Mouse (Mus musculus): ENCODE results near the gene Ptger2. TPM values are rescaled to one million over a fixed set of nuclear protein-coding genes. Genes with fewer than 3 reads are reported as not detected.

The Ptger2 gene
- total and polyA plus RNA-seq, 3 experiments = 0.22 TPM; not detected in 2

- Histone ChIP-seq H3K9me3 (replicated peaks) (no peaks in the 10 kb centered on the region), H3K4me1 (ENCODE audit: insufficient read depth, low read depth, low read length) (no peaks in the 10 kb centered on the region), H3K27me3 (ENCODE audit: insufficient read depth, low read length) (no peaks in the 10 kb centered on the region; the same call in 1 of the 2 replicates), H3K36me3 (replicated peaks) (no peaks in the 10 kb centered on the region), H3K4me3 (ENCODE audit: low read depth, low read length) (no peak overlapping the region)
- DNase-seq (ENCODE audit: low spot score) (no peak), ATAC-seq (ENCODE audit: extremely low read depth, insufficient number of reproducible peaks, low FRiP score, poor library complexity, severe bottlenecking) (no peak)
- TF ChIP-seq CTCF (IDR thresholded peaks at IDR 0.05; ENCODE audit: low read depth, low read length) (no peak), TAL1 (conservative IDR thresholded peaks at IDR 0.05; ENCODE audit: low read depth, low read length) (no peak), POLR2AphosphoS5 (IDR thresholded peaks at IDR 0.05; ENCODE audit: insufficient replicate concordance, low read depth, low read length) (no peak), GATA2 (IDR thresholded peaks at IDR 0.05; ENCODE audit: borderline replicate concordance, low read depth, low read length) (no peak), GATA1 (IDR thresholded peaks at IDR 0.05; ENCODE audit: borderline replicate concordance, low read length) (no peak)
Observed at GRCm38 (mm10) chr14:44988456-44989016, 541 bp downstream of the Ptger2 start.

GRCm38 (mm10) chr14:44989017-44989721, 1.2 kb downstream of the Ptger2 start:
- Histone ChIP-seq H3K27me3 (ENCODE audit: insufficient read depth, low read length) (no peaks in the 10 kb centered on the region; the same call in 1 of the 2 replicates), H3K9me3 (replicated peaks) (no peaks in the 10 kb centered on the region), H3K36me3 (replicated peaks) (no peaks in the 10 kb centered on the region), H3K4me1 (ENCODE audit: insufficient read depth, low read depth, low read length) (no peaks in the 10 kb centered on the region), H3K4me3 (ENCODE audit: low read depth, low read length) (0 out of 2 replicates have a peak overlapping the region, but pooled peaks have one; percentile 12)
- TF ChIP-seq TAL1 (conservative IDR thresholded peaks at IDR 0.05; ENCODE audit: low read depth, low read length) (no peak), POLR2AphosphoS5 (IDR thresholded peaks at IDR 0.05; ENCODE audit: insufficient replicate concordance, low read depth, low read length) (no peak), GATA2 (IDR thresholded peaks at IDR 0.05; ENCODE audit: borderline replicate concordance, low read depth, low read length) (no peak), CTCF (IDR thresholded peaks at IDR 0.05; ENCODE audit: low read depth, low read length) (no peak), GATA1 (IDR thresholded peaks at IDR 0.05; ENCODE audit: borderline replicate concordance, low read length) (no peak)
- ATAC-seq (ENCODE audit: extremely low read depth, insufficient number of reproducible peaks, low FRiP score, poor library complexity, severe bottlenecking) (no peak), DNase-seq (ENCODE audit: low spot score) (no peak)

GRCm38 (mm10) chr14:44989751-44990150, 1.8 kb downstream of the Ptger2 start:
- H3K27me3 ChIP-seq (ENCODE audit: insufficient read depth, low read length) = no peaks in the 10 kb centered on the region; the same call in 1 of the 2 replicates
- no peak for DNase-seq (ENCODE audit: low spot score)
- H3K4me1 ChIP-seq (ENCODE audit: insufficient read depth, low read depth, low read length) = no peaks in the 10 kb centered on the region
- no peaks in the 10 kb centered on the region for H3K36me3 ChIP-seq (replicated peaks)
- H3K9me3 ChIP-seq (replicated peaks) = no peaks in the 10 kb centered on the region
- ATAC-seq (ENCODE audit: extremely low read depth, insufficient number of reproducible peaks, low FRiP score, poor library complexity, severe bottlenecking) = no peak
- TF ChIP-seq POLR2AphosphoS5 (IDR thresholded peaks at IDR 0.05; ENCODE audit: insufficient replicate concordance, low read depth, low read length) (no peak), CTCF (IDR thresholded peaks at IDR 0.05; ENCODE audit: low read depth, low read length) (no peak)
- no peak overlapping the region for H3K4me3 ChIP-seq (ENCODE audit: low read depth, low read length)

DNA sequence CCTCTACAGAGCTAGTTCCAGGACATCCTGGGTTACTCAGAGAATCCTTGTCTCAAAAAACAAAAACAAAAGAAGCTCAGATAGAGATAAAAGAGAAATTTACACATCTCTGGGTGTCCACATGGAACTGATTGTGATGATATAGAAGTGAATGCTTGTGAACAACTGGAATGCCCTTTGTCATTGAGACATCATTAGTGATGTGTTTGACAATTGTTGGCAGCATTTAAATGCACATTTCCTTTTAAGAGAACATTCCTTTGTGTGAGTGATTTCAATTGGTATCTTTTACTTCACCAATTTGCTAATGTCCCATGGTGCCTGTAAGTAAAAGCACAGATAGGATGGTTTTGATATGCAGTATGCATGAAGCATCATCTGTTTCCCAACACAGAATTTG, 6.3 kb downstream of the Ptger2 start:
- no peak overlapping the region for H3K4me3 ChIP-seq (ENCODE audit: low read depth, low read length)
- no peaks in the 10 kb centered on the region for H3K36me3 ChIP-seq (replicated peaks)
- ATAC-seq (ENCODE audit: extremely low read depth, insufficient number of reproducible peaks, low FRiP score, poor library complexity, severe bottlenecking) (no peak), DNase-seq (ENCODE audit: low spot score) (no peak)
- no peaks in the 10 kb centered on the region for H3K27me3 ChIP-seq (ENCODE audit: insufficient read depth, low read length)
- no peaks in the 10 kb centered on the region for H3K9me3 ChIP-seq (replicated peaks)
- TF ChIP-seq GATA2 (IDR thresholded peaks at IDR 0.05; ENCODE audit: borderline replicate concordance, low read depth, low read length) (no peak), TAL1 (conservative IDR thresholded peaks at IDR 0.05; ENCODE audit: low read depth, low read length) (no peak)
- no peaks in the 10 kb centered on the region for H3K4me1 ChIP-seq (ENCODE audit: insufficient read depth, low read depth, low read length)

DNA sequence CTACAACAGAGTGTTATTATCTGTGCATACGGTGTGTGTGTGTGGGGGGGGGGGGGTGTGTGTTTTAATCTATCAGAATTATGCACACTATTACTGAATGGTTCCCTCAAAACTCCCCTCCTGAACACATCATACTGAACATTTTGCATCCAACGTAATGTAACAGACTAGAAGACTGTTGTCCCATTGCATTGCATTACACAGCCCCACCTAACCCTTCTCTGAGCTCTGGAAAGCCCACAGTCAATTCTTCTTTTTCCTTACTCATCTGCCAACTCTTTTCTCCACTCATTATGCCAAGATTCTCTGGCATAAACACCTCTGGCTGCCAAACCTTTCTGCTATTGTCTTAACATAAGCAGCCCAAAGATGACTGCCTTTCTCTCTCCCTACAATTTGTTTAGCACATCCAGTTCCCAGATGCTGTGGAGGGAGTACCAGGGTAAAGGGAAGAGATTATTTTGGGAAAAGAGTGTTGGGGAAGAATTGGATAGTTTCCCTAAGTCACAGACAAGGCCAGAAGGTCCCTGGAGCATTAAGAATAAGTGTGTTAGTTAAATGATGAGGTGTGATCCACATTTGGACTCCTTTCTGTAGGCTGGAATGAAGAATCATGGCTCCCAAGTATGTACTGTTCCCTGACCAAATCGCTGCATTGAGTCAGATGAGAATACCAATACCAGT, 12.2 kb downstream of the Ptger2 start:
- no peaks in the 10 kb centered on the region for H3K4me1 ChIP-seq (ENCODE audit: insufficient read depth, low read depth, low read length)
- TF ChIP-seq GATA2 (IDR thresholded peaks at IDR 0.05; ENCODE audit: borderline replicate concordance, low read depth, low read length) (no peak), CTCF (IDR thresholded peaks at IDR 0.05; ENCODE audit: low read depth, low read length) (no peak), TAL1 (conservative IDR thresholded peaks at IDR 0.05; ENCODE audit: low read depth, low read length) (no peak), POLR2AphosphoS5 (IDR thresholded peaks at IDR 0.05; ENCODE audit: insufficient replicate concordance, low read depth, low read length) (no peak), GATA1 (IDR thresholded peaks at IDR 0.05; ENCODE audit: borderline replicate concordance, low read length) (no peak)
- ATAC-seq (ENCODE audit: extremely low read depth, insufficient number of reproducible peaks, low FRiP score, poor library complexity, severe bottlenecking) = no peak
- H3K4me3 ChIP-seq (ENCODE audit: low read depth, low read length) = no peak overlapping the region
- no peak for DNase-seq (ENCODE audit: low spot score)
- H3K27me3 ChIP-seq (ENCODE audit: insufficient read depth, low read length) = no peaks in the 10 kb centered on the region
- H3K36me3 ChIP-seq (replicated peaks) = no peaks in the 10 kb centered on the region
- no peaks in the 10 kb centered on the region for H3K9me3 ChIP-seq (replicated peaks)

DNA sequence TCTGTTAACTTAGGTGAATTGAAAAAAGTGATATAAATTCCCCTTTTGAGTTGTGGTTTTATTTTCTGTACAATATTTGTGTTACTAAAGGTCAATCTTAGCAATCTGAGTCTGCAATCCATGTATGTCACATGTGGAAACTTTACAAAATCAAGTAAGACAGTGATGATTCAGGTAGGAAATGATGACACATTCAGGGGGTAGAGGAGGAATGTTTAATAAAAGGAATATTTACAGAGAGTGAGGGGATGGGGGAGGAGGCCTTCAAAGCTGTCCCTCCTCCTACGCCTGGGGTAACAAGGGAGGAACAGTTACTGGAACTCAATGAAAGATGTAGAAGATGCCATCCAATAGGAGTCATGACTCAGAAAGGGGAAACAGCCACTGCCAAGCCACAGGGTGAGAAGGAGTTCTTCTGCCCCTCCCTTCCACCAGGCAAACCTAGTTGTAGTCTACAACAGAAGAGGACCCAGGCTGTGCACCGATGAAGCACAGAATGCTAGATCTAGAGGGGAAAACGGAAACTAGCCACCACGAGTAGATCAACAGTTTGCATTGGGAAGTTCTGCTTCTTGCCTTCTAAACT, 17.8 kb downstream of the Ptger2 start:
- no peaks in the 10 kb centered on the region for H3K4me1 ChIP-seq (ENCODE audit: insufficient read depth, low read depth, low read length)
- no peaks in the 10 kb centered on the region for H3K36me3 ChIP-seq (replicated peaks)
- DNase-seq (ENCODE audit: low spot score) (no peak), ATAC-seq (ENCODE audit: extremely low read depth, insufficient number of reproducible peaks, low FRiP score, poor library complexity, severe bottlenecking) (no peak)
- no peaks in the 10 kb centered on the region for H3K9me3 ChIP-seq (replicated peaks)
- TF ChIP-seq CTCF (IDR thresholded peaks at IDR 0.05; ENCODE audit: low read depth, low read length) (no peak), GATA1 (IDR thresholded peaks at IDR 0.05; ENCODE audit: borderline replicate concordance, low read length) (no peak), GATA2 (IDR thresholded peaks at IDR 0.05; ENCODE audit: borderline replicate concordance, low read depth, low read length) (no peak), TAL1 (conservative IDR thresholded peaks at IDR 0.05; ENCODE audit: low read depth, low read length) (no peak), POLR2AphosphoS5 (IDR thresholded peaks at IDR 0.05; ENCODE audit: insufficient replicate concordance, low read depth, low read length) (no peak)
- no peak overlapping the region for H3K4me3 ChIP-seq (ENCODE audit: low read depth, low read length)
- H3K27me3 ChIP-seq (ENCODE audit: insufficient read depth, low read length) = no peaks in the 10 kb centered on the region

Data from G1E (cell line).